Mouse (Mus musculus): ENCODE measurements at regions not wholly inside any gene's neighbourhood (a gene's known extent, or its start where the extent isn't known, plus 50 kb on each side); places are given as distances from the start of the nearest gene placed in this dataset.
A peak's percentile ranks its signal among the peaks of the same experiment; 100 is the strongest.

- DNase-seq (ENCODE audit: low spot score) (no peak), ATAC-seq (no peak)
- H3K9me3 ChIP-seq (ENCODE audit: low read length): no peaks in the 10 kb centered on the region
- no peaks in the 10 kb centered on the region for H3K27me3 ChIP-seq (ENCODE audit: insufficient read depth, low read length)
- no peak overlapping the region for H3K4me3 ChIP-seq (ENCODE audit: low read length)
- H3K9ac ChIP-seq (replicated peaks; ENCODE audit: low read length): no peak overlapping the region
- H3K36me3 ChIP-seq (ENCODE audit: insufficient read depth, low read length): no peaks in the 10 kb centered on the region
- H3K4me1 ChIP-seq (ENCODE audit: insufficient read depth, low read length): no peaks in the 10 kb centered on the region
- H3K27ac ChIP-seq: no peak overlapping the region
- TF ChIP-seq CTCF (IDR thresholded peaks at IDR 0.05; ENCODE audit: low read depth): no peak
- H3K4me2 ChIP-seq (ENCODE audit: low read depth, low read length): no peak overlapping the region
Observed at GRCm38 (mm10) chr3:80631391-80631790, 171.2 kb downstream of the Gria2 start.

- no peaks in the 10 kb centered on the region for H3K36me3 ChIP-seq (ENCODE audit: insufficient read depth, low read length)
- H3K27ac ChIP-seq: no peak overlapping the region
- no peak overlapping the region for H3K4me3 ChIP-seq (ENCODE audit: low read length)
- ATAC-seq (no peak), DNase-seq (ENCODE audit: low spot score) (no peak)
- H3K27me3 ChIP-seq (ENCODE audit: insufficient read depth, low read length): no peaks in the 10 kb centered on the region
- 70% methylated on average over 2 of the region's 2 CpGs for WGBS
- no peak for TF ChIP-seq CTCF (IDR thresholded peaks at IDR 0.05; ENCODE audit: low read depth)
- H3K4me1 ChIP-seq (ENCODE audit: insufficient read depth, low read length): no peaks in the 10 kb centered on the region
- no peak overlapping the region for H3K9ac ChIP-seq (replicated peaks; ENCODE audit: low read length)
- no peak overlapping the region for H3K4me2 ChIP-seq (ENCODE audit: low read depth, low read length)
- H3K9me3 ChIP-seq (ENCODE audit: low read length): no peaks in the 10 kb centered on the region
Observed at GRCm38 (mm10) chr3:80610414-80610813, 192.2 kb downstream of the Gria2 start.

DNA sequence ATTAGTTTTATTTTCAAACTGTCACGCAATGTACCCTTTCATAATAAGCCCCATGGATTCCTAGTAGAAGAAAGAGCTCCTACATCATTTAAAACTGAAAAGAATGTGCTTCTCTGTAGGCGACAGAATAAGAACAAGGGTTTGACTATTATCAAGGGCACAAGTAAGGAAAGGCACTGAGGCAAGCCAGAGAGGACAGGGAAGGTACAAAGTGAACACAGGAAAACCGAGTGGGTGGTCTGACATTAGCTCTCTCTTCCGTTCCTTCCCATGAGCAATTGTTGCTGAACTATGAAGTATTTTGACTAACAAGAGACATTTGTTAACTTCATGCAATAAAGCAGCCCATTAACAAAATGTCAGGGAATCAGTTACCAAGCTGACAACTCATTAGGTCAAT is 194.2 kb downstream of the Gria2 start:
- H3K36me3 ChIP-seq (ENCODE audit: insufficient read depth, low read length): no peaks in the 10 kb centered on the region
- DNase-seq (ENCODE audit: low spot score) (no peak), ATAC-seq (no peak)
- H3K4me2 ChIP-seq (ENCODE audit: low read depth, low read length): no peak overlapping the region
- H3K4me3 ChIP-seq (ENCODE audit: low read length): no peak overlapping the region
- TF ChIP-seq CTCF (IDR thresholded peaks at IDR 0.05; ENCODE audit: low read depth): no peak
- no peaks in the 10 kb centered on the region for H3K9me3 ChIP-seq (ENCODE audit: low read length)
- H3K9ac ChIP-seq (replicated peaks; ENCODE audit: low read length): no peak overlapping the region
- no peak overlapping the region for H3K27ac ChIP-seq
- H3K27me3 ChIP-seq (ENCODE audit: insufficient read depth, low read length): no peaks in the 10 kb centered on the region
- 32% methylated on average over 4 of the region's 4 CpGs for WGBS
- H3K4me1 ChIP-seq (ENCODE audit: insufficient read depth, low read length): no peaks in the 10 kb centered on the region

GRCm38 (mm10) chr3:80607809-80608208 is 194.8 kb downstream of the Gria2 start:
- peak; percentile 32 for DNase-seq (ENCODE audit: low spot score)
- Histone ChIP-seq H3K9me3 (ENCODE audit: low read length) (no peaks in the 10 kb centered on the region), H3K9ac (replicated peaks; ENCODE audit: low read length) (no peak overlapping the region), H3K4me3 (ENCODE audit: low read length) (no peak overlapping the region), H3K4me2 (ENCODE audit: low read depth, low read length) (no peak overlapping the region), H3K4me1 (ENCODE audit: insufficient read depth, low read length) (no peaks in the 10 kb centered on the region), H3K27ac (no peak overlapping the region), H3K27me3 (ENCODE audit: insufficient read depth, low read length) (no peaks in the 10 kb centered on the region), H3K36me3 (ENCODE audit: insufficient read depth, low read length) (no peaks in the 10 kb centered on the region)
- no peak for ATAC-seq
- whole genome bisulfite sequencing: 25% methylated on average over 2 of the region's 2 CpGs
- no peak for TF ChIP-seq CTCF (IDR thresholded peaks at IDR 0.05; ENCODE audit: low read depth)

- Histone ChIP-seq H3K27ac (no peak overlapping the region), H3K4me2 (ENCODE audit: low read depth, low read length) (no peak overlapping the region), H3K4me3 (ENCODE audit: low read length) (no peak overlapping the region), H3K9me3 (ENCODE audit: low read length) (no peaks in the 10 kb centered on the region), H3K4me1 (ENCODE audit: insufficient read depth, low read length) (no peaks in the 10 kb centered on the region), H3K9ac (replicated peaks; ENCODE audit: low read length) (no peak overlapping the region), H3K27me3 (ENCODE audit: insufficient read depth, low read length) (no peaks in the 10 kb centered on the region), H3K36me3 (ENCODE audit: insufficient read depth, low read length) (no peaks in the 10 kb centered on the region)
- ATAC-seq (no peak), DNase-seq (ENCODE audit: low spot score) (no peak)
- no peak for TF ChIP-seq CTCF (IDR thresholded peaks at IDR 0.05; ENCODE audit: low read depth)
Observed at GRCm38 (mm10) chr3:80597549-80597948, 205.1 kb downstream of the Gria2 start.

- Histone ChIP-seq H3K9ac (replicated peaks; ENCODE audit: low read length) (no peak overlapping the region), H3K36me3 (ENCODE audit: insufficient read depth, low read length) (no peaks in the 10 kb centered on the region), H3K27ac (no peak overlapping the region), H3K4me3 (ENCODE audit: low read length) (no peak overlapping the region), H3K27me3 (ENCODE audit: insufficient read depth, low read length) (no peaks in the 10 kb centered on the region), H3K4me2 (ENCODE audit: low read depth, low read length) (no peak overlapping the region), H3K4me1 (ENCODE audit: insufficient read depth, low read length) (no peaks in the 10 kb centered on the region), H3K9me3 (ENCODE audit: low read length) (no peaks in the 10 kb centered on the region)
- DNase-seq (ENCODE audit: low spot score) (no peak), ATAC-seq (no peak)
- no peak for TF ChIP-seq CTCF (IDR thresholded peaks at IDR 0.05; ENCODE audit: low read depth)
Observed at GRCm38 (mm10) chr3:80567514-80567913, 235.1 kb downstream of the Gria2 start.

- DNase-seq (ENCODE audit: low spot score) (no peak), ATAC-seq (no peak)
- Histone ChIP-seq H3K4me3 (ENCODE audit: low read length) (no peak overlapping the region), H3K4me2 (ENCODE audit: low read depth, low read length) (no peak overlapping the region), H3K27me3 (ENCODE audit: insufficient read depth, low read length) (no peaks in the 10 kb centered on the region), H3K4me1 (ENCODE audit: insufficient read depth, low read length) (no peaks in the 10 kb centered on the region), H3K27ac (no peak overlapping the region), H3K36me3 (ENCODE audit: insufficient read depth, low read length) (no peaks in the 10 kb centered on the region), H3K9ac (replicated peaks; ENCODE audit: low read length) (no peak overlapping the region), H3K9me3 (ENCODE audit: low read length) (no peaks in the 10 kb centered on the region)
- 42% methylated on average over 3 of the region's 3 CpGs for WGBS
- TF ChIP-seq CTCF (IDR thresholded peaks at IDR 0.05; ENCODE audit: low read depth): no peak
Observed at GRCm38 (mm10) chr3:80566236-80566635, 236.4 kb downstream of the Gria2 start.
